Mouse (Mus musculus) kidney, adult 2 months (tissue): ENCODE data around the gene Rps27rt. TPM values are rescaled to one million over a fixed set of nuclear protein-coding genes. Genes with fewer than 3 reads are reported as not detected.
"Not testable (repeated sequence)": the region's sequence is repeated elsewhere in the genome, so short reads cannot be mapped to it uniquely, and the experiment has no call there.

ENCODE experiments used
- DNase-seq: peaks from one replicate; pipeline ENCODE4 v3.0.0; 2021
- H3K27ac ChIP-seq: fragments of 200-500 bp; 2 replicates; pipeline ENCODE4 v1.5.1; 2012; ENCODE audit warnings: low read depth, low read length, control low read depth, inconsistent platforms; ENCODE audit not compliant: insufficient read depth
- H3K27me3 ChIP-seq: fragments of 200-500 bp; replicated peaks from 2 replicates; pipeline ENCODE4 v1.6.1; 2012; ENCODE audit warnings: mild to moderate bottlenecking, moderate library complexity, low read length, inconsistent platforms; ENCODE audit not compliant: control insufficient read depth, insufficient read depth
- H3K36me3 ChIP-seq: fragments of 200-500 bp; 2 replicates; pipeline ENCODE4 v1.6.1; 2012; ENCODE audit warnings: mild to moderate bottlenecking, moderate library complexity, low read length, inconsistent platforms; ENCODE audit not compliant: control insufficient read depth, insufficient read depth
- H3K4me1 ChIP-seq: fragments of 200-500 bp; 2 replicates; pipeline ENCODE4 v1.6.1; 2011; ENCODE audit warnings: low read length; ENCODE audit not compliant: control insufficient read depth, insufficient read depth
- H3K4me3 ChIP-seq: fragments of 200-500 bp; 2 replicates; pipeline ENCODE4 v1.5.1; 2011; ENCODE audit warnings: mild to moderate bottlenecking, low read depth, low read length, control low read depth; ENCODE audit not compliant: insufficient read depth
- CTCF ChIP-seq: fragments of 200-500 bp; conservative IDR thresholded peaks from 2 replicates; pipeline ENCODE4 v1.5.1; 2011; ENCODE audit warnings: low read depth, mild to moderate bottlenecking, control low read depth, low read length, moderate library complexity, mixed read lengths; ENCODE audit not compliant: insufficient read depth, insufficient read length
- POLR2A ChIP-seq: fragments of 200-500 bp; IDR thresholded peaks from one replicate; pipeline ENCODE4 v1.6.1; 2011; ENCODE audit warnings: low read depth, low read length, control low read depth
- WGBS: fragments of 180-500 bp; shearing (Covaris S2); methylation state at CpG from one replicate; pipeline ENCODE4 v1.1.7; 2018; 5-methylcytosine and 5-hydroxymethylcytosine counted together
- polyA plus RNA-seq: library from polyadenylated mRNA; depleted of rRNA; stranded (reverse); fragments of >200 nt; gene quantifications from 2 replicates; pipeline ENCODE4 v1.2.3, GENCODE M21; 2012

The Rps27rt gene
- polyA plus RNA-seq, 1 experiment: 24.4 TPM

DNA sequence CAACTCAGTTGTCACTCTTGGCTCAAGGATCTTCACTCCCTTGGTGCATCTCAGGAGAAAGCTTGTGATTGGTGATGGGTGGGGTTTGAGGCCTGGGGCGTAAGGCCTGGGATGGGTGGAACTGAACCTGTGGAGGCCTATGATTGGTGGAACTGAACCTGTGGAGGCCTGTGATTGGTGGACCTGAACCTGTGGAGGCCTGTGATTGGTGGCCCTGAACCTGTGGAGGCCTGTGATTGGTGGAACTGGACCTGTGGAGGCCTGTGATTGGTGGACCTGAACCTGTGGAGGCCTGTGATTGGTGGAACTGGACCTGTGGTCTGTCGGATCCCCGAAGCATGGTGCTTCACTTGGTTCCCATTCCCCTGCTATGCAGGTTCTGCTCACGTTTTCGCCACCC is 3.2 kb upstream of the Rps27rt start:
- no peak overlapping the region for H3K27ac ChIP-seq
- H3K36me3 ChIP-seq: no peaks in the 10 kb centered on the region
- WGBS: 96% methylated on average over 5 of the region's 5 CpGs
- no peaks in the 10 kb centered on the region for H3K27me3 ChIP-seq
- H3K4me1 ChIP-seq: no peaks in the 10 kb centered on the region; the same call in 1 of the 2 replicates
- TF ChIP-seq POLR2A (no peak), CTCF (no peak)
- DNase-seq: no peak
- no peak overlapping the region for H3K4me3 ChIP-seq

DNA sequence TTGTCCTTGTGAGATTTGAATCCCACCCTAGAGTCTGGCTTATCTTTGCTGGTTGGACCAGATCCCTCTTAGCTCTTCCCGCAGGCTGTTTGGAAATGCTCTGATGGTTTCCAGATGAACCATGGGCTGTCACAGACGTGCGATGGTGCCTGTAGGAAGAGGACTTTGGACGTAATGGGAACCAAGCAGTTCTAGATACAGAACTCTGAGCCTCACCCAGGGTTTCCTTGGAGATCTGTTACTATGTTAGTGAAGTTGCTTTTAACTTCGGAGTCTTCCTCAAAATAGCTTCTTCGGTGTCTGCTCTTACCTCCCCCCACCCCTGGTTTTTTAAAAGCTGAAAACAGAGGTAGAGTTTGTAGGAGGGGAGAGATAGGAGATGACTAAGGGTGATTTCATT is 2.6 kb downstream of the Rps27rt start:
- WGBS: 54% methylated on average over 6 of the region's 6 CpGs
- Histone ChIP-seq H3K36me3 (no peaks in the 10 kb centered on the region), H3K4me1 (peaks cover 9% of the 10 kb centered on the region; the same call in 1 of the 2 replicates), H3K27me3 (no peaks in the 10 kb centered on the region), H3K4me3 (no peak overlapping the region), H3K27ac (no peak overlapping the region)
- peak; percentile 48 for DNase-seq
- TF ChIP-seq POLR2A (no peak), CTCF (no peak)

DNA sequence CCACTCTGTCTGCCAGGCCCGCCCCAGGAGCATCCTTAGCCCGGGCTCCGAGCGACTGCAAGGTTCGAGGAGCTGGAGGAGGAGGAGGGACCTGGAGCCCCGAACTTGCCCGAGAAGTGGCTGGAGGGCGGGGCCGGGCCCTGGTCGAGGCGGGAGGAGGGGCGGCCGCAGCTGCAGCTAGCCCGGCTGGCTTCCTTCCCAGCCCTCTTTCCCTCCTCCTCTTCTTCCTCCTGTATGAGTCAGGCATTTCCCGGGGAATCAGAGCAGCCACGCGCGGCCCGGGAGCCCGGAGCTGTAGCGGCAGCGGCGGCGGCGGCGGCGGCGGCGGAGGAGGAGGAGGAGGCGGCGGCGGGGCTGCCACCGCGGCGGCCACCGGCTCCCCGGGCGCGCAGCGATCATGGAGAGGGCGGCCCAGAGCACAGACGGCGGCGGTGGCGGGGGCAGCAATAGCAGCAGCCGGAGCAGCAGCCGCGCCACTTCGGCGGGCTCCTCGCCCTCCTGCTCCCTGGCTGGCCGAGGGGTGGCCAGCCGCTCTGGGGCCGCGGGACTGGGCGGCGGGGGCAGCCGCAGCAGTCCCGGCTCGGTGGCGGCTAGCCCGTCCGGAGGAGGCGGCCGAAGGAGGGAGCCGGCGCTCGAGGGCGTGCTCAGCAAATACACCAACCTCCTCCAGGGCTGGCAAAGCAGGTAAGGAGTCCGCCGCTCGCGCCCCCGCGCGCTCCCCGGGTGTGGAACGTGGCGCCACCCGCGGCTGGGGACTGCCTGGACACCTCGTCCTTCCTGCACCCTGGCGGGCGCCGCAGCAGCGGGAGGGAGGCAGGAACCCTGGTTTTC is 4.0 kb downstream of the Rps27rt start, which contains the start of gene Osbpl10:
Gene Osbpl10, plus strand, starts transcription at position 289 of the 831 bp plus-strand sequence.
- Histone ChIP-seq H3K27ac (peak within 1 kb of the TSS; percentile 10; the same call in 1 of the 2 replicates), H3K27me3 (no peaks in the 10 kb centered on the region), H3K4me3 (peak within 1 kb of the TSS; percentile 47), H3K4me1 (peaks cover 9% of the 10 kb centered on the region; the same call in 1 of the 2 replicates), H3K36me3 (no peaks in the 10 kb centered on the region)
- WGBS: under 1% methylated on average over 66 of the region's 86 CpGs
- no peak for TF ChIP-seq CTCF
- no peak for TF ChIP-seq POLR2A
- DNase-seq: peak; percentile 95

DNA sequence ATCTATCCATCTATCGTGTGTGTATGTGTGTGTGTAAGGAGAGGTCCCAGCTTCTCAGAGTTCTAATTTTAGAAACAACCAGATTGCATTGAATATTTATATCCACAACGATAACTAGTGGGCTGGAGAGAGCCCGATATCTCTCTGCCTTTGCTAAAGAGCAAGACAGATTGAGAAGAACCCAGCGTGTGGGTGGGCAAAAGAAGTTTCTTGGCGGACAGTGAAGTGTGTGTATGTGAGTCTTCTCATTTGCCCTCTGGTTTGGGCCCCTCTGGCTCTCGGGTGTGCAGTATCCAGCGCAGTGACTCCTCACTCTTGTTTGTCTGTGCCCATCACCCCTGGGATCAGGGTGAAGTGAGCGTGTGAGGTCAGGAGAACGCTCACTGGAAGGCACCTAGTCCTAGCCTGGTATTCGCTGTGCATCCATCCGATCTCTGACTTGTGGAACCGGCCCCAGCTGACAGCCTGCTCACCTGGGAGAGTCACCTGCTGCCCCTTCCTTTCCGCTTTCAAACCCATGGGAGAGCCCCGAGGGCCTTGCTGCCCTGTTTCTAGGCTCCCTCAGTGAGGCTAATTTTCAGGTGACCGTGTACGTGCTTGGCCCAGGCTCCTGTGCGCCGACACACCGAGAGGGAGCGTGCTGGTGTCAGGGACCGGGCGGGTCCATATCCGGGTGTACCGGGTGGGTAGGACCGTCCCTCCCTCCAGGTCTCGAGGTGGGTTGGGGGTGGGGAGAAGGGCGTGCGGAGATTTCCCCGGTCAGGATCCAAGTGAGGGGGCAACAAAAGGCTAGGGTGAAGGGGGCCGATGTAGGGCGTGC is 4.9 kb downstream of the Rps27rt start:
- peak overlapping the region; percentile 47 for H3K4me3 ChIP-seq
- H3K27me3 ChIP-seq: no peaks in the 10 kb centered on the region
- WGBS: 17% methylated on average over 31 of the region's 31 CpGs
- peaks cover 9% of the 10 kb centered on the region; the same call in 1 of the 2 replicates for H3K4me1 ChIP-seq
- H3K27ac ChIP-seq: no peak overlapping the region
- DNase-seq: no peak
- TF ChIP-seq CTCF: no peak
- TF ChIP-seq POLR2A: no peak
- no peaks in the 10 kb centered on the region for H3K36me3 ChIP-seq

DNA sequence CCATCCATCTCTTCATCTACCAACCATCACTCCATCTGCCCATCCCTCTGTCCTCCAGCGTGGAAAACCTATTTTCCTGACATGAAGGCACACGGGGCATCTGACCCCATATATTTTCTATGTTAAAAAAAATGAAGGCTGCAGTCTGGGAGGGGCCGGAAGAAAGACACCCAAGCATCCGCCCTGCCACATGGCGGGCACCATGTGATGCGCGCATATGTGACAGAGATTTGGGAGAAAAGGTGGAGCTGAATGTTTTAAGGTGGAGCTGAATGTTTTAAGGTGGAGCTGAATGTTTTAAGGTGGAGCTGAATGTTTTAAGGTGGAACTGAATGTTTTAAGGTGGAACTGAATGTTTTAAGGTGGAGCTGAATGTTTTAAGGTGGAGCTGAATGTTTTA is 16.3 kb downstream of the Rps27rt start:
- H3K27ac ChIP-seq, H3K4me1 ChIP-seq, DNase-seq, H3K4me3 ChIP-seq, H3K36me3 ChIP-seq, H3K27me3 ChIP-seq: not testable (repeated sequence)
- WGBS: 84% methylated on average over 7 of the region's 7 CpGs

DNA sequence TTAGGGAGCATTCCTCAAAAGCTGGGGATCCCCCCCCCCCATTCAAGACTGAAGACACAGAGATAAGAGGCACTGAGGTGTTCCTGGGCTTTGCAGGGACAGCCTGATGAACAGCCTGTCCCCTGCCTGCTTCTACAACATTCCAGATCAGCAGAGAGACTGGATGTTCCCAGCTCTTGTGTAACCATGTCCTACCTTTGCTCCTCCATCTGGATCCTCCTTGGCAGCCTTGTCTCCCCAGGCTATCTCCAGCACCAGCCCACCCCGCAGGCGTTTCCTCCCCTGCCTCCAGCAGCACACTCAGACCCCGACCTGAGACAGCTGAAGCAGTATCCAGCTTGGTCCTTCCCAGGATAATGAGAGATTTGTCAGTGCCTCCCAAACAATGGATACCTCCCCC is 18.4 kb downstream of the Rps27rt start:
- Histone ChIP-seq H3K4me3 (no peak overlapping the region), H3K36me3 (no peaks in the 10 kb centered on the region), H3K4me1 (no peaks in the 10 kb centered on the region), H3K27me3 (no peaks in the 10 kb centered on the region), H3K27ac (no peak overlapping the region)
- no peak for DNase-seq
- TF ChIP-seq POLR2A (no peak), CTCF (no peak)
- WGBS: 34% methylated on average over 3 of the region's 3 CpGs

DNA sequence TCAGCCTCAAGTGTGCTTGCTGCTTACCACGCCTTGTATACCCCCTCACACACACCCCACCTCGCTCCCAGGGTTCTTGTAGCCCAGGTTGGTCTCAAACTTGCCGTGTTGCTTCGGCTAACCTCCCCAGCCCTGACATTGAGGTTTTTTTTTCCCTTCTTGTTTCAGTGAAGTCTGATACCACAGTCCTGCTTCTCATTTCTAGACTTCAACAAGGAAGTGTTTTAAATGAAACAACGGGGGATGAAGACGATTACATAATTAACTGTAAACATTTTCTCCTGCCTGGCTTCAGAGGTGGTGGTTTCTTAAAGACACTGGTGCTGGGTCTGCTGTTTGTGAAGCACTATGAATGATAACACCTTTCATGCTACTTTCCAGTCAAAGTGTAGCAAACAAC is 21.7 kb downstream of the Rps27rt start:
- WGBS: 80% methylated on average over 6 of the region's 6 CpGs

More for the DNA sequence above, 21.7 kb downstream of the Rps27rt start:
- no peaks in the 10 kb centered on the region for H3K36me3 ChIP-seq
- no peak overlapping the region for H3K27ac ChIP-seq
- H3K4me1 ChIP-seq: no peaks in the 10 kb centered on the region
- DNase-seq: no peak
- H3K27me3 ChIP-seq: no peaks in the 10 kb centered on the region
- no peak overlapping the region for H3K4me3 ChIP-seq
- TF ChIP-seq POLR2A (no peak), CTCF (no peak)
